Mouse (Mus musculus): ENCODE measurements around the gene Atxn3. TPM values are rescaled to one million over a fixed set of nuclear protein-coding genes. Genes with fewer than 3 reads are reported as not detected.

Atxn3 gene
- 13.6 and 19.5 TPM in 2 replicates for polyA plus RNA-seq (2014; fragmentation: Nextera tagmentation; extraction: Ambion mirVana)

GRCm38 (mm10) chr12:101957942-101958544 is at the start of gene Atxn3:
Gene Atxn3, minus strand, starts transcription at chr12:101958246.
- WGBS: under 1% methylated on average over 54 of the region's 54 CpGs
- Histone ChIP-seq H3K4me2 (ENCODE audit: low read length) (peak within 1 kb of the TSS; percentile 67), H3K4me3 (replicated peaks; ENCODE audit: low read depth, low read length) (peak within 1 kb of the TSS; percentile 86), H3K4me1 (ENCODE audit: control insufficient read depth, insufficient read depth, low read length) (peaks cover 12% of the 10 kb centered on the region; the same call in 1 of the 2 replicates), H3K36me3 (ENCODE audit: control insufficient read depth, insufficient read depth, low read length) (no peaks in the 10 kb centered on the region), H3K9ac (replicated peaks; ENCODE audit: low read length) (peak within 1 kb of the TSS; percentile 77), H3K9me3 (ENCODE audit: control insufficient read depth, low read length) (no peaks in the 10 kb centered on the region), H3K27me3 (ENCODE audit: control insufficient read depth, insufficient read depth, low read length) (no peaks in the 10 kb centered on the region), H3K27ac (replicated peaks; ENCODE audit: low read depth, low read length) (peak within 1 kb of the TSS; percentile 74)
- DNase-seq (peak; percentile 98), ATAC-seq (ENCODE audit: low FRiP score, low TSS enrichment) (peak; percentile 100)

GRCm38 (mm10) chr12:102000785-102001184 is 42.7 kb upstream of the Atxn3 start:
- peaks cover 91% of the 10 kb centered on the region for H3K36me3 ChIP-seq (ENCODE audit: control insufficient read depth, insufficient read depth, low read length)
- ATAC-seq (ENCODE audit: low FRiP score, low TSS enrichment) (no peak), DNase-seq (no peak)
- H3K4me3 ChIP-seq (replicated peaks; ENCODE audit: low read depth, low read length): no peak overlapping the region
- H3K27me3 ChIP-seq (ENCODE audit: control insufficient read depth, insufficient read depth, low read length): no peaks in the 10 kb centered on the region
- no peak overlapping the region for H3K4me2 ChIP-seq (ENCODE audit: low read length)
- no peak overlapping the region for H3K27ac ChIP-seq (replicated peaks; ENCODE audit: low read depth, low read length)
- 93% methylated on average over 11 of the region's 11 CpGs for WGBS
- no peak overlapping the region for H3K9ac ChIP-seq (replicated peaks; ENCODE audit: low read length)
- H3K4me1 ChIP-seq (ENCODE audit: control insufficient read depth, insufficient read depth, low read length): no peaks in the 10 kb centered on the region
- H3K9me3 ChIP-seq (ENCODE audit: control insufficient read depth, low read length): no peaks in the 10 kb centered on the region

DNA sequence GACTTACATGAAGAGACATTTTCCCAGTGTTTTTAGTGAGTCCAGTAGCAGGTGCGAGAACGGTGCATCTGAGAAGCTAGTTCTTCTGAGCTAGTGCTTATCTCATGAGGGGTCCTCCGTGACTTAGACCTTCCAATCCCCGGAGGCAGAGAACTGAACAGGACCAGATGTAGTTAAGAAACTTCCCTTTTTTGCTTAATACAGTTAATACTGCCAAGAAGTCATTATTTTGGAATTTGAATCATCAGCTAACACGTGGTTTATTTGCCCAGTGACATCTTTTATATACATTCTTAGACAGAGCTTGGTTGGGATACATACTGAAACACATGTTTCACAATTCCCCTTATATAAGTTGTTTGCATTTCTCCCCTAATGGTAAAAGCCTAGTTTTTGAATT is 40.9 kb upstream of the Atxn3 start:
- Histone ChIP-seq H3K4me2 (ENCODE audit: low read length) (no peak overlapping the region), H3K27ac (replicated peaks; ENCODE audit: low read depth, low read length) (no peak overlapping the region), H3K4me1 (ENCODE audit: control insufficient read depth, insufficient read depth, low read length) (no peaks in the 10 kb centered on the region), H3K36me3 (ENCODE audit: control insufficient read depth, insufficient read depth, low read length) (peaks cover 84% of the 10 kb centered on the region), H3K9ac (replicated peaks; ENCODE audit: low read length) (no peak overlapping the region), H3K4me3 (replicated peaks; ENCODE audit: low read depth, low read length) (no peak overlapping the region), H3K27me3 (ENCODE audit: control insufficient read depth, insufficient read depth, low read length) (no peaks in the 10 kb centered on the region), H3K9me3 (ENCODE audit: control insufficient read depth, low read length) (no peaks in the 10 kb centered on the region)
- WGBS: 94% methylated on average over 5 of the region's 5 CpGs
- ATAC-seq (ENCODE audit: low FRiP score, low TSS enrichment) (no peak), DNase-seq (no peak)

DNA sequence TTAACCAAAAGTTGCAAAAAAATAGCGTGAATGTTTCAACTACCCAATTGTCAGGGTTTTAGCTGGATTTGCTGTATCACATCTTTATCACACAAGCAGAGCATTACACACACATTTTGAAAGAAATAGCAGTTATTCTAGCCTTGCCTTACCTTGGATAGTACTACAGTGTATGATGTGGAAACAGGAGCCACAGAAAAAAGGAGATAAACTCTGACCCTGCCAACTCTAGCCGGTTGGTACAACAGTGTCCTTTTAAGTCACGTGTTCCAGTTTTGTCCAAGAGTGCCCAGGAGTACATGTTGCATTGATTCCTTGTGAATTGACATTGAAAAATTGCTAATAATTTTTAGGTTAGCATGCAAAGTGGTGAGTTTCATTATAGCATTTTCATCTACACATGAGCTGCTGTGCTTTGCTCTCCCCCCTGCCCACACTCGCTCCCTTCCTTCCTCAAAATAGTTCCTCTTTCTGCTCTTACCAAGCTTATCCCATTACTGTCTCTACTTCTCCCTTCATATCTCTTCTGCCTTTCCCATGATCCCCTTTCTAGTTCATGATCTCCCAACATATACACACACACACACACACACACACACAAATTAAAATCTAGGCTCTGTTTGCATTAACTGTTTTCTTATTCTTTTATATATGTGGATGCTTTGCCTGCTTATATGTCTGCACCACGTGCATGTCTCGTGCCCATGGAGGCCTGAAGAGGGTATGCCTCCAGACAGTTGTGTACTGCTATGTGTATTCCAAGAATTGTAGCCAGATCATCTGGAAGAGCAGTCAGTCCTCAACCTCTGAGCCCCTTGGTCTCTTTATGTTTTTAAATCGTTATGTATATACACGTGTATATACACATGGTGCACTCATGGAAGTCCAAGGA is 36.8 kb upstream of the Atxn3 start:
- no peaks in the 10 kb centered on the region for H3K9me3 ChIP-seq (ENCODE audit: control insufficient read depth, low read length)
- H3K9ac ChIP-seq (replicated peaks; ENCODE audit: low read length): no peak overlapping the region
- no peaks in the 10 kb centered on the region for H3K27me3 ChIP-seq (ENCODE audit: control insufficient read depth, insufficient read depth, low read length)
- H3K4me3 ChIP-seq (replicated peaks; ENCODE audit: low read depth, low read length): no peak overlapping the region
- WGBS: 97% methylated on average over 8 of the region's 8 CpGs
- H3K4me1 ChIP-seq (ENCODE audit: control insufficient read depth, insufficient read depth, low read length): no peaks in the 10 kb centered on the region
- H3K27ac ChIP-seq (replicated peaks; ENCODE audit: low read depth, low read length): no peak overlapping the region
- no peak for ATAC-seq (ENCODE audit: low FRiP score, low TSS enrichment)
- peaks cover 84% of the 10 kb centered on the region for H3K36me3 ChIP-seq (ENCODE audit: control insufficient read depth, insufficient read depth, low read length)
- no peak for DNase-seq
- no peak overlapping the region for H3K4me2 ChIP-seq (ENCODE audit: low read length)

DNA sequence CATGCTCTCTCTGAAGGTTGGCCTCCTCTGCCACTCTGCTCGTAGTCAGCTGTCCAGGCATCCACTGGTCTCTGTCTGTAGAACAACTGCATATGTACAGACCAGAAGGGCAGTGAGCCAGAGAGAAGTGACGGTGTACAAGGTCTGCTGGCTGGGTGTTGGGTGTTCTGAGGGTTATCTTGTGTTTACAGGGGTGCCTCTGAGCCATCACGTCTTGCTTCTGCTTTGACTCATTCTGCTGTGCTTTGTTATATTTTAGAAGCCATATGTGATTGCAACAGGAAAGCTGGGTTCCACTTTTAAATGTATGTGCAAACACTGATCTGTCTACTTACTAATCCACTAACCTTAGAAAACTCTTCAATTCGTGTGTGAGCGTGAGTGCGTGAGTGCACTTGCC is 29.6 kb upstream of the Atxn3 start:
- Histone ChIP-seq H3K4me3 (replicated peaks; ENCODE audit: low read depth, low read length) (no peak overlapping the region), H3K9me3 (ENCODE audit: control insufficient read depth, low read length) (no peaks in the 10 kb centered on the region), H3K27ac (replicated peaks; ENCODE audit: low read depth, low read length) (no peak overlapping the region), H3K4me1 (ENCODE audit: control insufficient read depth, insufficient read depth, low read length) (no peaks in the 10 kb centered on the region), H3K9ac (replicated peaks; ENCODE audit: low read length) (no peak overlapping the region), H3K4me2 (ENCODE audit: low read length) (no peak overlapping the region), H3K36me3 (ENCODE audit: control insufficient read depth, insufficient read depth, low read length) (peaks cover 84% of the 10 kb centered on the region), H3K27me3 (ENCODE audit: control insufficient read depth, insufficient read depth, low read length) (no peaks in the 10 kb centered on the region)
- 92% methylated on average over 6 of the region's 6 CpGs for WGBS
- DNase-seq (no peak), ATAC-seq (ENCODE audit: low FRiP score, low TSS enrichment) (no peak)

DNA sequence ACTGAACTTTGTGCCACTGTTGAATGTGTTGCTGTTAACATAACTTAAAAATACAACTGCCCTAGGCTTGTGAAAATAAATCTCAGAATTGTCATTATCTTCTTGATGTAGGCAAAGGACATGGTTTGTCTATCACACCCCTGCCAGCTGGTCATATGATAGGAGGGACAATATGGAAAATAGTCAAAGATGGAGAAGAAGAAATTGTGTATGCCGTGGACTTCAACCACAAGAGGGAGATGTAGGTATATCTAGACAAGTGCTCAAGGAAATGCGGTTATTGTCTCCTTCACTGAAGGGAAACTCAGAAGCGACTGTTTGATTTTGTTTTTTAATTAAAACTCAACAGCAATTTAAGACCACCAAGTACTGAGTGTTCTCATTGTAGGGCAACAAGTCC is 27.1 kb upstream of the Atxn3 start:
- ATAC-seq (ENCODE audit: low FRiP score, low TSS enrichment) (no peak), DNase-seq (peak; percentile 81)
- 60% methylated on average over 3 of the region's 3 CpGs for WGBS
- Histone ChIP-seq H3K36me3 (ENCODE audit: control insufficient read depth, insufficient read depth, low read length) (peaks cover 66% of the 10 kb centered on the region), H3K9me3 (ENCODE audit: control insufficient read depth, low read length) (no peaks in the 10 kb centered on the region), H3K9ac (replicated peaks; ENCODE audit: low read length) (no peak overlapping the region), H3K27ac (replicated peaks; ENCODE audit: low read depth, low read length) (no peak overlapping the region), H3K4me3 (replicated peaks; ENCODE audit: low read depth, low read length) (no peak overlapping the region), H3K4me1 (ENCODE audit: control insufficient read depth, insufficient read depth, low read length) (no peaks in the 10 kb centered on the region), H3K4me2 (ENCODE audit: low read length) (no peak overlapping the region), H3K27me3 (ENCODE audit: control insufficient read depth, insufficient read depth, low read length) (no peaks in the 10 kb centered on the region)

GRCm38 (mm10) chr12:101982977-101983376 is 24.9 kb upstream of the Atxn3 start:
- H3K4me3 ChIP-seq (replicated peaks; ENCODE audit: low read depth, low read length): no peak overlapping the region
- ATAC-seq (ENCODE audit: low FRiP score, low TSS enrichment): no peak
- 94% methylated on average over 9 of the region's 9 CpGs for WGBS
- no peaks in the 10 kb centered on the region for H3K4me1 ChIP-seq (ENCODE audit: control insufficient read depth, insufficient read depth, low read length)
- H3K9ac ChIP-seq (replicated peaks; ENCODE audit: low read length): no peak overlapping the region
- peaks cover 47% of the 10 kb centered on the region for H3K36me3 ChIP-seq (ENCODE audit: control insufficient read depth, insufficient read depth, low read length)
- H3K9me3 ChIP-seq (ENCODE audit: control insufficient read depth, low read length): no peaks in the 10 kb centered on the region
- no peak overlapping the region for H3K27ac ChIP-seq (replicated peaks; ENCODE audit: low read depth, low read length)
- H3K27me3 ChIP-seq (ENCODE audit: control insufficient read depth, insufficient read depth, low read length): no peaks in the 10 kb centered on the region
- H3K4me2 ChIP-seq (ENCODE audit: low read length): no peak overlapping the region
- no peak for DNase-seq

DNA sequence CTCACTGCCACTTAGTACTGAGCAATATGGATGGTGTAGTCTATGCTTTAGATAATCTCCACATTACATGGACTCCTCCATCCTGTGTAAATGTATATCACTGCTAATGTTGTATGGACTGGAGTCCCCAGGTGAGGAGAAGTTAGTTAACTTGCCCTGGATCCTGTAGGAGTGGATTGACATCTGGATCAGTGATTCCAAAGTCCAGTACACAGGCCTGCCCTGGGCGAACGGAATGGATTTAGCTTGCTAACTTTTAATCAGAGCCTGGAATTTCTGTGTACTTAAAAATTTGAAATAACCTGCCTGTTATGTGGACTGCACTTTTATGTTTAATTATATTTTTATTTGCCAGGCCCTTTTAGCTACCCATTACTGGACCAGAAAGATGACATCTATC is 23.5 kb upstream of the Atxn3 start:
- Histone ChIP-seq H3K4me3 (replicated peaks; ENCODE audit: low read depth, low read length) (no peak overlapping the region), H3K4me1 (ENCODE audit: control insufficient read depth, insufficient read depth, low read length) (peaks cover 11% of the 10 kb centered on the region), H3K9ac (replicated peaks; ENCODE audit: low read length) (no peak overlapping the region), H3K27ac (replicated peaks; ENCODE audit: low read depth, low read length) (no peak overlapping the region), H3K27me3 (ENCODE audit: control insufficient read depth, insufficient read depth, low read length) (no peaks in the 10 kb centered on the region), H3K36me3 (ENCODE audit: control insufficient read depth, insufficient read depth, low read length) (peaks cover 35% of the 10 kb centered on the region), H3K4me2 (ENCODE audit: low read length) (no peak overlapping the region), H3K9me3 (ENCODE audit: control insufficient read depth, low read length) (no peaks in the 10 kb centered on the region)
- no peak for ATAC-seq (ENCODE audit: low FRiP score, low TSS enrichment)
- DNase-seq: no peak
- 98% methylated on average over 2 of the region's 2 CpGs for WGBS

GRCm38 (mm10) chr12:101980266-101980665 is 22.2 kb upstream of the Atxn3 start:
- Histone ChIP-seq H3K27ac (replicated peaks; ENCODE audit: low read depth, low read length) (no peak overlapping the region), H3K9ac (replicated peaks; ENCODE audit: low read length) (no peak overlapping the region), H3K4me3 (replicated peaks; ENCODE audit: low read depth, low read length) (no peak overlapping the region), H3K4me1 (ENCODE audit: control insufficient read depth, insufficient read depth, low read length) (peaks cover 13% of the 10 kb centered on the region), H3K36me3 (ENCODE audit: control insufficient read depth, insufficient read depth, low read length) (peaks cover 30% of the 10 kb centered on the region), H3K4me2 (ENCODE audit: low read length) (no peak overlapping the region), H3K27me3 (ENCODE audit: control insufficient read depth, insufficient read depth, low read length) (no peaks in the 10 kb centered on the region), H3K9me3 (ENCODE audit: control insufficient read depth, low read length) (no peaks in the 10 kb centered on the region)
- DNase-seq (no peak), ATAC-seq (ENCODE audit: low FRiP score, low TSS enrichment) (no peak)
- 88% methylated on average over 5 of the region's 5 CpGs for WGBS

Data from midbrain, embryonic 14.5 days (tissue).